Mouse (Mus musculus): ENCODE measurements around the gene B4galnt3. TPM values are rescaled to one million over a fixed set of nuclear protein-coding genes. Genes with fewer than 3 reads are reported as not detected.

B4galnt3 gene
- polyA plus RNA-seq, 1 experiment from 2014 or later: 0.26 TPM

DNA sequence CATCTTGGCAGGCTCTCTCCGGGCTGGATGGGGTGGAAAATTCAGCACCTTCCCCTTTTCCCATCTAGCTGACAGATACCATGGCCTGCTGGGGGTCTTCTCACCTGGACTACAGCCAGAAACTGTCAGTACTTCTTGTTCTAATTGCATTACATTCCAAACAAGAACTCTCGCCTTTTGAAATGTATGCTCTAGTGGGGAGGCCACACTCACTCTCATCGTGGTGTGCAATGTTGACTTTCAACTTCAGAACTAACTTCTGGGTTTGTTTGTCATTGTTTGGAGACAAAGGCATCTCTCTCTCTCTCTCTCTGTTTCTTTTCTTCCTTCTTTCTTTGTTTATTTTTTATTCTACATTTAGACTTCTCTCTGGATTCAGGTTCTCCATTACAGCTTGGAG is 107.8 kb downstream of the B4galnt3 start:
- no peak for ATAC-seq (ENCODE audit: insufficient number of reproducible peaks, insufficient read depth, low FRiP score, low read depth)
- no peak overlapping the region for H3K9ac ChIP-seq (ENCODE audit: low read length)
- no peak overlapping the region for H3K4me3 ChIP-seq (ENCODE audit: control insufficient read depth in 1 of 2, insufficient read depth in 1 of 2, low read depth in 1 of 2, low read length in 2 of 2)
- H3K27ac ChIP-seq (replicated peaks in 1 of 2; ENCODE audit: control insufficient read depth in 1 of 2, insufficient read depth in 1 of 2, low read depth in 2 of 2, low read length in 2 of 2): no peak overlapping the region
- no peaks in the 10 kb centered on the region for H3K36me3 ChIP-seq (ENCODE audit: control insufficient read depth, insufficient read depth, low read length)
- H3K4me1 ChIP-seq (ENCODE audit: control insufficient read depth in 2 of 2, insufficient read depth in 2 of 2, low read length in 2 of 2): peaks cover 31 to 40% of the 10 kb centered on the region in 2 experiments
- H3K9me3 ChIP-seq (ENCODE audit: control insufficient read depth, low read length): no peaks in the 10 kb centered on the region
- 51% methylated on average over 3 of the region's 3 CpGs for WGBS
- no peak overlapping the region for H3K4me2 ChIP-seq (ENCODE audit: low read length)
- no peaks in the 10 kb centered on the region for H3K27me3 ChIP-seq (ENCODE audit: control insufficient read depth, insufficient read depth, low read length)

- H3K9ac ChIP-seq (ENCODE audit: low read length): peak overlapping the region; percentile 30; the same call in 1 of the 2 replicates
- no peak overlapping the region for H3K4me2 ChIP-seq (ENCODE audit: low read length)
- no peaks in the 10 kb centered on the region for H3K9me3 ChIP-seq (ENCODE audit: control insufficient read depth, low read length)
- H3K4me1 ChIP-seq (ENCODE audit: control insufficient read depth in 2 of 2, insufficient read depth in 2 of 2, low read length in 2 of 2): peaks cover 24 to 34% of the 10 kb centered on the region in 2 experiments
- H3K27ac ChIP-seq (replicated peaks in 1 of 2; ENCODE audit: control insufficient read depth in 1 of 2, insufficient read depth in 1 of 2, low read depth in 2 of 2, low read length in 2 of 2): peak overlapping the region in 1 of 2 experiments; percentile 43; a peak in 1 of 4 replicates
- ATAC-seq (ENCODE audit: insufficient number of reproducible peaks, insufficient read depth, low FRiP score, low read depth): no peak
- 53% methylated on average over 7 of the region's 7 CpGs for WGBS
- H3K36me3 ChIP-seq (ENCODE audit: control insufficient read depth, insufficient read depth, low read length): no peaks in the 10 kb centered on the region
- no peak overlapping the region for H3K4me3 ChIP-seq (ENCODE audit: control insufficient read depth in 1 of 2, insufficient read depth in 1 of 2, low read depth in 1 of 2, low read length in 2 of 2)
- no peaks in the 10 kb centered on the region for H3K27me3 ChIP-seq (ENCODE audit: control insufficient read depth, insufficient read depth, low read length)
Measured at GRCm38 (mm10) chr6:120185756-120186155, 108.6 kb downstream of the B4galnt3 start.

- ATAC-seq (ENCODE audit: insufficient number of reproducible peaks, insufficient read depth, low FRiP score, low read depth): no peak
- 77% methylated on average over 12 of the region's 12 CpGs for WGBS
- H3K4me2 ChIP-seq (ENCODE audit: low read length): no peak overlapping the region
- no peak overlapping the region for H3K4me3 ChIP-seq (ENCODE audit: control insufficient read depth in 1 of 2, insufficient read depth in 1 of 2, low read depth in 1 of 2, low read length in 2 of 2)
- H3K27ac ChIP-seq (replicated peaks in 1 of 2; ENCODE audit: control insufficient read depth in 1 of 2, insufficient read depth in 1 of 2, low read depth in 2 of 2, low read length in 2 of 2): peak overlapping the region in 1 of 2 experiments; percentile 43; a peak in 1 of 4 replicates
- no peaks in the 10 kb centered on the region for H3K36me3 ChIP-seq (ENCODE audit: control insufficient read depth, insufficient read depth, low read length)
- no peaks in the 10 kb centered on the region for H3K9me3 ChIP-seq (ENCODE audit: control insufficient read depth, low read length)
- H3K9ac ChIP-seq (ENCODE audit: low read length): peak overlapping the region; percentile 30; the same call in 1 of the 2 replicates
- peaks cover 24 to 37% of the 10 kb centered on the region in 2 experiments for H3K4me1 ChIP-seq (ENCODE audit: control insufficient read depth in 2 of 2, insufficient read depth in 2 of 2, low read length in 2 of 2)
- H3K27me3 ChIP-seq (ENCODE audit: control insufficient read depth, insufficient read depth, low read length): no peaks in the 10 kb centered on the region
Measured at GRCm38 (mm10) chr6:120185012-120185730, 109.2 kb downstream of the B4galnt3 start.

GRCm38 (mm10) chr6:120183771-120184170 is 110.6 kb downstream of the B4galnt3 start:
- Histone ChIP-seq H3K4me1 (ENCODE audit: control insufficient read depth in 2 of 2, insufficient read depth in 2 of 2, low read length in 2 of 2) (peaks cover 31 to 47% of the 10 kb centered on the region in 2 experiments), H3K9ac (ENCODE audit: low read length) (no peak overlapping the region), H3K4me3 (ENCODE audit: control insufficient read depth in 1 of 2, insufficient read depth in 1 of 2, low read depth in 1 of 2, low read length in 2 of 2) (no peak overlapping the region), H3K27ac (replicated peaks in 1 of 2; ENCODE audit: control insufficient read depth in 1 of 2, insufficient read depth in 1 of 2, low read depth in 2 of 2, low read length in 2 of 2) (0 out of 4 replicates have a peak overlapping the region, but pooled peaks of 1 of the 2 experiments have one; percentile 8), H3K36me3 (ENCODE audit: control insufficient read depth, insufficient read depth, low read length) (no peaks in the 10 kb centered on the region), H3K4me2 (ENCODE audit: low read length) (no peak overlapping the region), H3K27me3 (ENCODE audit: control insufficient read depth, insufficient read depth, low read length) (no peaks in the 10 kb centered on the region), H3K9me3 (ENCODE audit: control insufficient read depth, low read length) (no peaks in the 10 kb centered on the region)
- WGBS: 70% methylated on average over 4 of the region's 4 CpGs
- no peak for ATAC-seq (ENCODE audit: insufficient number of reproducible peaks, insufficient read depth, low FRiP score, low read depth)

DNA sequence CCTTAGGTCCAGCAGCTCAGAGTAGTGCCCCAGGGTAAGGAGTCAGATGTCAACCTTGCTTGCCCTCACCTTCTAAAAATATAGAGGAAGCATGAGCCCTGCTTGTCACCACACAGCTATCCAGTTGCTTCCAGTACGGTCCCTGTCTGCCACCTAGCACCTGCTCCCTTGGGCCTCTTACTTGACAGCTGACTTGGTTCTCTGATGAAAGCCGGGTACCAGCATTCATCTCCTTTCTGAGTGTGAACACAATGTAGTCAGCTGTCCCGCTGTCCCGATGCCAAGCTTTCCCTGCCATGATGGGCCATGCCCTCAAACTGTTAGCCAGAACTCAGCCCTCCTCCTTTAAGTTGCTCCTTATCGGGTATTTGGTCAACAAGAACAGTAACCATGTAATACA is 112.2 kb downstream of the B4galnt3 start:
- WGBS: 53% methylated on average over 5 of the region's 5 CpGs
- peak; percentile 52 for ATAC-seq (ENCODE audit: insufficient number of reproducible peaks, insufficient read depth, low FRiP score, low read depth)
- Histone ChIP-seq H3K4me1 (ENCODE audit: control insufficient read depth in 2 of 2, insufficient read depth in 2 of 2, low read length in 2 of 2) (peaks cover 20 to 34% of the 10 kb centered on the region in 2 experiments), H3K36me3 (ENCODE audit: control insufficient read depth, insufficient read depth, low read length) (no peaks in the 10 kb centered on the region), H3K9me3 (ENCODE audit: control insufficient read depth, low read length) (no peaks in the 10 kb centered on the region), H3K4me2 (ENCODE audit: low read length) (no peak overlapping the region), H3K27ac (replicated peaks in 1 of 2; ENCODE audit: control insufficient read depth in 1 of 2, insufficient read depth in 1 of 2, low read depth in 2 of 2, low read length in 2 of 2) (no peak overlapping the region), H3K9ac (ENCODE audit: low read length) (no peak overlapping the region), H3K4me3 (ENCODE audit: control insufficient read depth in 1 of 2, insufficient read depth in 1 of 2, low read depth in 1 of 2, low read length in 2 of 2) (no peak overlapping the region), H3K27me3 (ENCODE audit: control insufficient read depth, insufficient read depth, low read length) (no peaks in the 10 kb centered on the region)

GRCm38 (mm10) chr6:120180492-120180891 is 113.9 kb downstream of the B4galnt3 start:
- no peak overlapping the region for H3K4me3 ChIP-seq (ENCODE audit: control insufficient read depth in 1 of 2, insufficient read depth in 1 of 2, low read depth in 1 of 2, low read length in 2 of 2)
- H3K36me3 ChIP-seq (ENCODE audit: control insufficient read depth, insufficient read depth, low read length): no peaks in the 10 kb centered on the region
- H3K9ac ChIP-seq (ENCODE audit: low read length): no peak overlapping the region
- H3K27ac ChIP-seq (replicated peaks in 1 of 2; ENCODE audit: control insufficient read depth in 1 of 2, insufficient read depth in 1 of 2, low read depth in 2 of 2, low read length in 2 of 2): peak overlapping the region; percentile 10 to 48; a peak in 2 of 4 replicates
- H3K4me2 ChIP-seq (ENCODE audit: low read length): no peak overlapping the region
- no peak for ATAC-seq (ENCODE audit: insufficient number of reproducible peaks, insufficient read depth, low FRiP score, low read depth)
- no peaks in the 10 kb centered on the region for H3K9me3 ChIP-seq (ENCODE audit: control insufficient read depth, low read length)
- H3K27me3 ChIP-seq (ENCODE audit: control insufficient read depth, insufficient read depth, low read length): no peaks in the 10 kb centered on the region
- H3K4me1 ChIP-seq (ENCODE audit: control insufficient read depth in 2 of 2, insufficient read depth in 2 of 2, low read length in 2 of 2): peaks cover 16 to 27% of the 10 kb centered on the region in 2 experiments
- 72% methylated on average over 4 of the region's 4 CpGs for WGBS

- no peak overlapping the region for H3K4me2 ChIP-seq (ENCODE audit: low read length)
- 0 out of 2 replicates have a peak overlapping the region, but pooled peaks have one; percentile 10 for H3K9ac ChIP-seq (ENCODE audit: low read length)
- WGBS: 41% methylated on average over 8 of the region's 8 CpGs
- peaks cover 20 to 29% of the 10 kb centered on the region in 2 experiments for H3K4me1 ChIP-seq (ENCODE audit: control insufficient read depth in 2 of 2, insufficient read depth in 2 of 2, low read length in 2 of 2)
- peak overlapping the region; percentile 9 to 45; a peak in 2 of 4 replicates for H3K27ac ChIP-seq (replicated peaks in 1 of 2; ENCODE audit: control insufficient read depth in 1 of 2, insufficient read depth in 1 of 2, low read depth in 2 of 2, low read length in 2 of 2)
- H3K36me3 ChIP-seq (ENCODE audit: control insufficient read depth, insufficient read depth, low read length): no peaks in the 10 kb centered on the region
- ATAC-seq (ENCODE audit: insufficient number of reproducible peaks, insufficient read depth, low FRiP score, low read depth): no peak
- no peak overlapping the region for H3K4me3 ChIP-seq (ENCODE audit: control insufficient read depth in 1 of 2, insufficient read depth in 1 of 2, low read depth in 1 of 2, low read length in 2 of 2)
- no peaks in the 10 kb centered on the region for H3K9me3 ChIP-seq (ENCODE audit: control insufficient read depth, low read length)
- H3K27me3 ChIP-seq (ENCODE audit: control insufficient read depth, insufficient read depth, low read length): no peaks in the 10 kb centered on the region
Measured at GRCm38 (mm10) chr6:120179756-120180206, 114.6 kb downstream of the B4galnt3 start.
